Mouse (Mus musculus) embryonic fibroblast, embryonic 13.5 days (primary cell): Measurements from ENCODE around the gene Itgb6. TPM values are rescaled to one million over a fixed set of nuclear protein-coding genes. Genes with fewer than 3 reads are reported as not detected.

Experiments
- H3K27ac ChIP-seq: 2 replicates; pipeline ENCODE4 v1.5.1; 2012; ENCODE audit warnings: low read length, control low read depth, inconsistent platforms; ENCODE audit not compliant: insufficient read depth
- H3K4me1 ChIP-seq: 2 replicates; pipeline ENCODE4 v1.6.1; 2011; ENCODE audit warnings: low read length; ENCODE audit not compliant: control insufficient read depth, insufficient read depth
- H3K4me3 ChIP-seq: 2 replicates; pipeline ENCODE4 v1.5.1; 2011; ENCODE audit warnings: mild to moderate bottlenecking, control low read depth, low read length; ENCODE audit not compliant: insufficient read depth
- CTCF ChIP-seq: IDR thresholded peaks from 2 replicates; pipeline ENCODE4 v1.5.1; 2011; ENCODE audit warnings: mild to moderate bottlenecking, control low read depth, low read length, moderate library complexity, borderline replicate concordance; ENCODE audit not compliant: insufficient read depth
- POLR2A ChIP-seq: IDR thresholded peaks from 2 replicates; pipeline ENCODE4 v1.6.1; 2011; ENCODE audit warnings: low read depth, mild to moderate bottlenecking, control low read depth, low read length, moderate library complexity
- polyA plus RNA-seq: library from polyadenylated mRNA; stranded (reverse); fragments of >200 nt; gene quantifications from 2 replicates; pipeline ENCODE4 v1.2.4, GENCODE M21; 2011; ENCODE audit warnings: low read depth; ENCODE audit not compliant: missing spikeins, insufficient read length

Itgb6 gene
- polyA plus RNA-seq, 1 experiment: not detected

DNA sequence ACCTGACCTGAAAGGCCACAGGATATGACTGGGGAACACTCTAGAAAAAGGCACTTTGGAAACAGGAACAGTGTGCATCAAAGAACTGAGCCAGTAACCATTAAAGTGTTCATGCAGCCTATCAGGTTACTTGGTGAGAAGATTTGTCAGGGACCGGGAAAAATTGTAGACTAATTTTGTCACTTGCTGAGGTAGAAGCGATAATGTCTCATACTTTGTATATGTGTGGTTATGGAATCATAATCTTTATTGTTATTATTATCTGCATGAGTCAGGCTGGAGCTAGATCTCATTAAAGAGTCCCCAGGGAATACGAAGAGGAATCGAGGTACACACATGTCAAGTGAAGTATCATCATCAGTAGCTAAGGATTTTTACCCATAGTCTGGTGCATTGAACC is 21.5 kb downstream of the Itgb6 start:
- TF ChIP-seq CTCF: no peak
- no peak for TF ChIP-seq POLR2A
- no peak overlapping the region for H3K4me3 ChIP-seq
- H3K27ac ChIP-seq: peak overlapping the region; percentile 90
- H3K4me1 ChIP-seq: peaks cover 32% of the 10 kb centered on the region

DNA sequence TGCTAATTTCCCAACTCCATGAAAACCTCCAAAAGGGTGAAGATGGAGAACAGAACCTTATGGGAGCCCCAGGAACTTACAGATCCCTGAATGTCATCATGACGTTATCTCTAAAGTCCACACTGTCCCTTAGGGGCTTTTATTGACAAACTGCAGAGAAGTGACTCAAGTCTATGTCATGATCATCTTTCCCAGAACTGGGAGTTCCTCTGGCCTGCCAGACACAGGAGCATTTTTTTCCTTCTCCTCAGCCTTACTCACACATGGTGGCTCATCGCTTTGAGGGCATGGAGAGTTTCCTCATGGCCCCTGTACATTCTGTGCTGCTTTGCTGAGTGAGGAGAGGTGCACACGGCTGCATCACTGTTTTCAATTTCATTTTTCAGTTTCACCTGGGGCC is 22.4 kb downstream of the Itgb6 start:
- Histone ChIP-seq H3K4me3 (no peak overlapping the region), H3K4me1 (peaks cover 32% of the 10 kb centered on the region), H3K27ac (peak overlapping the region; percentile 90)
- TF ChIP-seq CTCF (no peak), POLR2A (no peak)

DNA sequence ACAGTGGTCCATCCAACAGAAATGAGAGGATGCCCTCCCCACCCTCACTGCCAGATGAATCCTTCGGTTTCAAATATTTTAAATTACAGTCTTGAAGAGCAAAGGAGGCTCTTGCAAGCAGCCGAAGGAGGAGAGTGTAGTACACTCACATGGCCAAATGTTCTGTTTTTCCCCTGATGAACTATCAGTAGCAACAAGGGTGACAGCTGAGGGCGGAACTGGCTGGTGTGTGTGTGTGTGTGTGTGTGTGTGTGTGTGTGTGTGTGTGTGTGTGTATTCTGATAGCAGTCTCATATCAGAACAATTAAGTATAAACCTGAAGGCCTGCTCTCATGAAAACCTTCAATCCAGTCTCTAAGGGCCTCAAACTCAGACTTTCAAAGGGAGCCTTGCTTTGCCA is 22.9 kb downstream of the Itgb6 start:
- Histone ChIP-seq H3K4me3 (no peak overlapping the region), H3K27ac (peak overlapping the region; percentile 82), H3K4me1 (peaks cover 32% of the 10 kb centered on the region)
- TF ChIP-seq POLR2A (no peak), CTCF (no peak)

DNA sequence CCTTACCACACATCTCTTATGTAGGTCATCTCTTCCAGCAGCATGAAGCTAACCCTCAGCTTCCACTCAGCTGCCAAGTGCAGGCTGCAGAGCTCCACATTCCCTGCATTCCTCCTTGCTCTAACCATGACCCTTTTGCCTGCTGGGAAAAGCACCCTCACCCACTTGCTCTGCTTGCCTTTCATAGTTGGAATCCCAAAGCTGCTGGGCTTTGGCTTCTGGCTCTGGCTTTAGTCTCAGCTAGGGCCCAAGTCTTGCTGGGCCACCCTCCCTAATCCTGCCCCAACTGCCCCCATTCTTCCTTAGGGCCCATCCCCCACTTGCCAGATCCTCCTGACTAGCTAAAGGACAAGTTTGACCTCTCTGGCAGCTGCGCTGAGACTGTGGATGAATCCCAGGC is 24.3 kb downstream of the Itgb6 start:
- TF ChIP-seq POLR2A (no peak), CTCF (no peak)
- Histone ChIP-seq H3K4me3 (no peak overlapping the region), H3K4me1 (peaks cover 27% of the 10 kb centered on the region), H3K27ac (peak overlapping the region; percentile 69)

DNA sequence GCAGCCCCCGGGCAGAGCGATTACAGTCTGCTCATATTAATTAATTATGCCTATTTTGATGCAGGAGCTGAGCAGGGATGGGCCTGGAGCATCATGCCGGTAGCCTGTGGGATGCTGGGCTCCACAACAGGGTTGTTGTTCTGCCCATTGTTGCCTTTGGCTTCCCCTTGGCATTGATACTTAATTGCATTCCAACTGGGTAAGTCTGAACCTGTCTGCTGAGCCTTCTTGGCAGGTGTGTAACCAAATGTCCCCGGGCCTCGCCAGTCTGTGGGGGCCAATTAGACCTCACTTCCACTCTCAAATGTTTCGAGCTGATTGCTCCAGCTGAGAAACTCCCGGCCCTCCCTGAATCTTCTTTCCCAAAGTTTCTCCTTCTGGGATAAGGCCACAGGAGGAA is 24.9 kb downstream of the Itgb6 start:
- Histone ChIP-seq H3K4me1 (peaks cover 23% of the 10 kb centered on the region), H3K4me3 (no peak overlapping the region), H3K27ac (peak overlapping the region; percentile 18; the same call in 1 of the 2 replicates)
- TF ChIP-seq CTCF (no peak), POLR2A (no peak)

DNA sequence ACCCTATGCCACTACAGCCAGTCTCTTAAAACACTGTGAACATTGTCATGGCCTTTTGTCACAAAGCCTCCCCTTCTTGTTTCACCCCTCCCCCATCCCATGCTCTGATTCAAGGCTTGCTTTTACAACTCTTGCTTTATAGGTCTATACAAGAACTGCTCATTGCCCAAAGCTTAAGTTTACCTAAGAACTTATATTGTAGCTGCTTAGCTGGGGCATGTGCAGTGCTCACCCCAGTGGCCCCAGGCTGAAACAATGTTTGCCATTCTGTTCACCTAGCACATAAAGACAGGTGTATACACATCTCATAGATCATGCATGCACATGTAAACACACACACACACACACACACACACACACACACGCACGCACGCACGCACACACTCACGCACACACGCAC is 25.9 kb downstream of the Itgb6 start:
- peaks cover 25% of the 10 kb centered on the region for H3K4me1 ChIP-seq
- TF ChIP-seq CTCF (no peak), POLR2A (no peak)
- no peak overlapping the region for H3K4me3 ChIP-seq
- H3K27ac ChIP-seq: no peak overlapping the region

DNA sequence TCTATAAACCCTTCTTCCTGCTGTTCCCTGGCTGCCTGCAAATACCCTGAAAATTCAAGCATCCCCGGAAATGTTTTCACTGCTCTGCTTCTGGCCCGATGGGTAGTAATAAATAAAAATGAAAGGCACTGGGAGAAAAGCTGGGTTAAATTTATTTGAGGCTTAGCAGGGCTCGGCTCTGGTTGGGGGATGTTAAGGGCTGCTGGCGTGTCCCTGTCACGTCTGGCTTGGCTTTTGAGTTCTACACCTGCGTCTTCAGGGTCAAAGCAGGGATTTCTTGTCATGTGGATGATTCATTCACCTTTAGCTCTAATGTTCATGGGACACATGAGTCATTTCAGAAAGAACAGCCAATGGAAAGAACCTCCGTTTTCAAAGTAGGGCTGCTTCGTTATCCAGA is 26.7 kb downstream of the Itgb6 start:
- Histone ChIP-seq H3K4me1 (peaks cover 25% of the 10 kb centered on the region), H3K27ac (no peak overlapping the region), H3K4me3 (no peak overlapping the region)
- TF ChIP-seq POLR2A (no peak), CTCF (no peak)

DNA sequence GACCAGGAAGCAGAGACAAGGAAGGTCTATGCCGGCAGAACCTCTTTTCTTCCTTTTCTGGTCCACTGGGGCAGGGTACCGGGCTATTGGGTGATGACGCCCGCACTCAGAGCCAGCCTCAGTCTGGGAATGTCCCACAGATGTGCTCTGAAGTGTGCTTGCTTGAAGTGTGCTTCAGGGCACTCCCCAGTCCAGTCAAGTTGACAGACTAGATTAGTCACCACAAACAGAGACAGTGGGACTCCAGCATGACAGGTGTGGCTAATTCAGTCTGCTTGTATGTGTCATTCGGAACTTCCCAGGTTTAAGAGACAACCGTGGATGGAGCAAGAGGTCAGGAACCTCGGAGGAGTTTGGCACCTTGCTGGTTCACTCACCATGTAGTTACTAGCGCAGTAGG is 27.9 kb downstream of the Itgb6 start:
- Histone ChIP-seq H3K4me3 (no peak overlapping the region), H3K4me1 (peaks cover 23% of the 10 kb centered on the region), H3K27ac (no peak overlapping the region)
- no peak for TF ChIP-seq POLR2A
- no peak for TF ChIP-seq CTCF

DNA sequence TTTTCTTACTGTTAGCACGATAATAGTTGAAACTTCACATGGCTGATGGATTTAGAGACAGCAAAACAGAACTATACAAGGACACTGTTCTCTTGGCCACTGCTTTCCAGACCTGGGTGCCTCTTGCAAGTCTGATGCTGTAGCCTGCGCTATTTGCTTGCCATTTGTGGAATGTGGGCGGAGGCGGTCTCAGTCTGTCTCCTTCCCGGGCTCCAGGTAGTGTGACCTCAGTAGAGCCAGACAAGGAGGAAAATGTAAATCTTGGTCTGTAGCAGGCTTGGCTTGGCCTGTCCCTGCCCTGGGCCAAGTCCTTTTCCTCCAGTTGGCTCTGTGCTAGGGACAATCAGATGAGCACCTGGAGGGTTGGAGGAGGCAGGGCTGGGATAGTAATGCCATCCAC is 30.2 kb downstream of the Itgb6 start:
- Histone ChIP-seq H3K4me3 (no peak overlapping the region), H3K27ac (no peak overlapping the region), H3K4me1 (peaks cover 5% of the 10 kb centered on the region)
- no peak for TF ChIP-seq CTCF
- no peak for TF ChIP-seq POLR2A

DNA sequence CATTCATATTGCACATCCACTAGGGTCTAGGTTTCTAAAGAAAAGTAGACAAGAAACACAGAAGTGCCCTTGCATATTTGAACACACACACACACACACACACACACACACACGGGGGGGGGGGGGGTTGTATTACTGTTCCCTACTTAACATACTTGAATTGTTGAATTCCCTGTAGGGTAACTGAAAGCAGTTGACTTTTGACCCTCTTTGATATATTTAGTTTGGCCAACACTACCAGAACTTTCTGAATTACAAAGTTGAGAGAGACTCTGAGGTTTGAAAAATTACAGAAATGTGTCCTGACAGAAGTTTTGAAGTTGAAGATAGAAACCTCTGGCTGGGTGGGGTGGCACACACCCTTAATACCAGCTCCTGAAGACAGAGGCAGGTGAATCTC is 32.2 kb downstream of the Itgb6 start:
- TF ChIP-seq CTCF (no peak), POLR2A (no peak)
- peak overlapping the region; percentile 52; the same call in 1 of the 2 replicates for H3K27ac ChIP-seq
- H3K4me1 ChIP-seq: peaks cover 5% of the 10 kb centered on the region; the same call in 1 of the 2 replicates

More for the DNA sequence above, 32.2 kb downstream of the Itgb6 start:
- H3K4me3 ChIP-seq: no peak overlapping the region
